Mouse (Mus musculus) T-helper 1 cell (primary cell): ENCODE measurements around the gene Gapdh.

Source experiments
- in situ Hi-C: fragments of 300-600 bp; cut with MboI, MseI; formaldehyde crosslinking; loops from one replicate; pipeline ENCODE4 v1.15.1; 2025; ENCODE audit warnings: high pct_unique_total_duplicates

The Gapdh gene

GRCm38 (mm10) chr6:125152212-125153017 is 13.9 kb downstream of the Gapdh start:
- in situ Hi-C loops = loop anchor here (10.0 kb wide), 1 partner anchor 122 kb away; no protein-coding TSS in a partner anchor

GRCm38 (mm10) chr6:125149569-125149950 is 16.7 kb downstream of the Gapdh start:
- in situ Hi-C loops = loop anchor here (5.0 kb wide), 1 partner anchor 78 kb away; no protein-coding TSS in a partner anchor

- in situ Hi-C loops = loop anchor here (5.0 kb wide), 1 partner anchor 78 kb away; no protein-coding TSS in a partner anchor
Observed at GRCm38 (mm10) chr6:125148926-125149568, 17.2 kb downstream of the Gapdh start.

- in situ Hi-C loops = loop anchor here (5.0 kb wide), 1 partner anchor 79 kb away; no protein-coding TSS in a partner anchor
Observed at GRCm38 (mm10) chr6:125148251-125148925, 17.9 kb downstream of the Gapdh start.

GRCm38 (mm10) chr6:125147329-125147728 is 18.9 kb downstream of the Gapdh start:
- in situ Hi-C loops = loop anchor here (5.0 kb wide), 1 partner anchor 80 kb away; no protein-coding TSS in a partner anchor

GRCm38 (mm10) chr6:125146797-125147196 is 19.5 kb downstream of the Gapdh start:
- in situ Hi-C loops = loop anchor here (5.0 kb wide), 1 partner anchor 81 kb away; no protein-coding TSS in a partner anchor

- in situ Hi-C loops = loop anchor here (5.0 kb wide), 1 partner anchor 81 kb away; no protein-coding TSS in a partner anchor
Observed at GRCm38 (mm10) chr6:125146148-125146547, 20.1 kb downstream of the Gapdh start.

GRCm38 (mm10) chr6:125145479-125145951 is 20.8 kb downstream of the Gapdh start:
- in situ Hi-C loops = loop anchor here (5.0 kb wide), 1 partner anchor 82 kb away; no protein-coding TSS in a partner anchor

- in situ Hi-C loops = loop anchor here (5.0 kb wide), 1 partner anchor 82 kb away; no protein-coding TSS in a partner anchor
Observed at GRCm38 (mm10) chr6:125145001-125145400, 21.3 kb downstream of the Gapdh start, which contains the start of gene Iffo1. Iffo1 (plus strand) TSS chr6:125145241.

GRCm38 (mm10) chr6:125143904-125144303 is 22.4 kb downstream of the Gapdh start:
- in situ Hi-C loops = no loop called here

GRCm38 (mm10) chr6:125143128-125143527 is 23.1 kb downstream of the Gapdh start:
- in situ Hi-C loops = no loop called here

GRCm38 (mm10) chr6:125142436-125142835 is 23.8 kb downstream of the Gapdh start:
- in situ Hi-C loops = no loop called here

- in situ Hi-C loops = loop anchor here (5.0 kb wide), 1 partner anchor 37 kb away; no protein-coding TSS in a partner anchor
Observed at GRCm38 (mm10) chr6:125139747-125140146, 26.5 kb downstream of the Gapdh start.

- in situ Hi-C loops = loop anchor here (5.0 kb wide), 1 partner anchor 35 kb away; no protein-coding TSS in a partner anchor
Observed at GRCm38 (mm10) chr6:125137002-125137671, 29.1 kb downstream of the Gapdh start.

- in situ Hi-C loops = no loop called here
Observed at GRCm38 (mm10) chr6:125132470-125132869, 33.8 kb downstream of the Gapdh start.

GRCm38 (mm10) chr6:125131302-125132156 is 34.7 kb downstream of the Gapdh start, which contains the start of gene Nop2:
Nop2 (plus strand) TSS chr6:125131909.
- in situ Hi-C loops = no loop called here

- in situ Hi-C loops = no loop called here
Observed at GRCm38 (mm10) chr6:125129710-125130402, 36.4 kb downstream of the Gapdh start.

GRCm38 (mm10) chr6:125128724-125129123 is 37.5 kb downstream of the Gapdh start:
- in situ Hi-C loops = no loop called here

GRCm38 (mm10) chr6:125119387-125119786 is 46.9 kb downstream of the Gapdh start:
- in situ Hi-C loops = no loop called here
